Mouse (Mus musculus) intestine, embryonic 15.5 days (tissue): ENCODE data around the gene Rasgef1b. TPM values are rescaled to one million over a fixed set of nuclear protein-coding genes. Genes with fewer than 3 reads are reported as not detected.

Source experiments
- ATAC-seq: fragments of 200-750 bp; cut with Nextera tagmentation; 2 replicates; pipeline ENCODE4 v1.8.0; 2017; ENCODE audit warnings: moderate TSS enrichment, moderate library complexity
- H3K27ac ChIP-seq: fragments of 300-500 bp; sonication (generic); 2 replicates; pipeline ENCODE4 v1.5.1; 2015; ENCODE audit warnings: mild to moderate bottlenecking, inconsistent platforms
- H3K27me3 ChIP-seq: fragments of 300-500 bp; sonication (generic); replicated peaks from 2 replicates; pipeline ENCODE4 v1.6.1; 2015; ENCODE audit warnings: inconsistent platforms
- H3K36me3 ChIP-seq: fragments of 300-500 bp; sonication (generic); 2 replicates; pipeline ENCODE4 v1.6.1; 2015; ENCODE audit warnings: inconsistent platforms
- H3K4me1 ChIP-seq: fragments of 300-500 bp; sonication (generic); replicated peaks from 2 replicates; pipeline ENCODE4 v1.6.1; 2015; ENCODE audit warnings: inconsistent platforms
- H3K4me2 ChIP-seq: fragments of 300-500 bp; sonication (generic); replicated peaks from 2 replicates; pipeline ENCODE4 v1.6.1; 2015; ENCODE audit warnings: mild to moderate bottlenecking, inconsistent platforms
- H3K4me3 ChIP-seq: fragments of 300-500 bp; sonication (generic); replicated peaks from 2 replicates; pipeline ENCODE4 v1.5.1; 2015; ENCODE audit warnings: inconsistent platforms
- H3K9ac ChIP-seq: fragments of 300-500 bp; sonication (generic); 2 replicates; pipeline ENCODE4 v1.6.1; 2015; ENCODE audit warnings: inconsistent platforms
- H3K9me3 ChIP-seq: fragments of 300-500 bp; sonication (generic); 2 replicates; pipeline ENCODE4 v1.6.1; 2016; ENCODE audit warnings: inconsistent platforms
- WGBS: fragments of 180-500 bp; shearing (Covaris S2); methylation state at CpG from one replicate; pipeline ENCODE4 v1.1.7; 2015; 5-methylcytosine and 5-hydroxymethylcytosine counted together
- polyA plus RNA-seq: library from polyadenylated mRNA; unstranded; fragments of >200 nt; fragmentation: Nextera tagmentation; extraction: Ambion mirVana; gene quantifications from 2 replicates; pipeline ENCODE4 v1.2.1, GENCODE M21; 2015

Rasgef1b gene
- polyA plus RNA-seq, 1 experiment from 2014 or later = 8.9 TPM

DNA sequence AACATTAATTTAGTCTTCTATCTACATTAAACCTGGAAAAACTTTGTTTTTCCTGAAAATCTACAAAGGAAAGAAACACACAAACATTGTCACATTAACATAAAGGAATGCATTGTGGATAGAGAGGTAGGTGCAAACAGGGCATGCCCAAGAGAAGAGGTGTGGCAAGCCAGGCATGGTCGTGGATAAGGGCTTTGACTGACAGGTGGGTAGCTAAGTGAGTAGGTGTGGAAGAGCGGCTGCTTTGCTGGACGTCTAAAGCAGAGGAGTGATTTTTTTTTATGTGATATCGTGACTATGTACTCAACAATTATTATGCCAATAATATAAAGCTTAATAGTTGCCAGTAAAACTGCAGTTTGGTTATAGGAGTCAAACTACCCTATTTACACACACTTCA is 408.1 kb downstream of the Rasgef1b start:
- Histone ChIP-seq H3K27me3 (no peaks in the 10 kb centered on the region), H3K9me3 (no peaks in the 10 kb centered on the region), H3K4me3 (no peak overlapping the region), H3K4me1 (no peaks in the 10 kb centered on the region), H3K27ac (no peak overlapping the region), H3K36me3 (no peaks in the 10 kb centered on the region), H3K9ac (no peak overlapping the region), H3K4me2 (no peak overlapping the region)
- ATAC-seq = no peak
- 70% methylated on average over 4 of the region's 4 CpGs for WGBS

DNA sequence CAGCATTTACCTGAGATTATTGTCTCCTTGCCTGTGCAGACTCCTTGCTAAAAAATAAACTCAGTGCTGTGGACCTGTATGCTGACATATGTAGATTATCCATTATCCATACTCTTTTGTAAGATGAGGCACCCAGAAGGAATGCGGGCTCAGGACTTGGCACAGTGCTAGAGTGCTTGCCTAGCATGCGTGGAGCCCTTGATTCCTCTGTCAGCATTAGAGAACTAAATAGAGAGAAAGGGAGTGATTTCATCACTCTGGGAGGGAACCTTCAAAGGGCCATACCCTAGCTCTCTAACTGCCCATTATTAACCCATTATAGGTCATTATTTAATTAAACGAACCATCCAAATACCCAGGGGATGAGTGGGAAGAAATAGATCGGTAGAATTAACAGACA is 430.9 kb downstream of the Rasgef1b start:
- H3K4me3 ChIP-seq = no peak overlapping the region
- no peaks in the 10 kb centered on the region for H3K4me1 ChIP-seq
- H3K27ac ChIP-seq = no peak overlapping the region
- H3K4me2 ChIP-seq = no peak overlapping the region
- ATAC-seq = no peak
- no peaks in the 10 kb centered on the region for H3K9me3 ChIP-seq
- no peaks in the 10 kb centered on the region for H3K36me3 ChIP-seq
- H3K27me3 ChIP-seq = no peaks in the 10 kb centered on the region
- 75% methylated on average over 4 of the region's 4 CpGs for WGBS
- no peak overlapping the region for H3K9ac ChIP-seq

DNA sequence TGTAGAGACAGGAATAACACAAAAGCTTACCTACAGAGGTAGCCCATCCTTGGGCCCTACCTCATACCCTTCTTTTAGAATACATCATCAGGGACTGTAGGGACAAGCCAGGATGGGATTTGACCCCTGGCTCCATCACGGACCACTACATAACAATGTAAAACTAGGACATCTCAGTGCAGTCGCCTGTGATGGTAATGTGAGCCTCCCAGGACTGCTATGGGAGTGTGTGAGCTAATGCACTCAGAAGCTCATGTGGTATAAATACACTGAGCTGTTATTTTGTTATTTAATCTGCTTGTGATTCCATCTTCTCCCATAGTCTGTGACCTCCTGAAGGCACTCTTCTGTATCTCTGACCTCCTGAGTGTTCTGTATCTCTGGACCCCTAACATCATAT is 432.5 kb downstream of the Rasgef1b start:
- Histone ChIP-seq H3K9ac (no peak overlapping the region), H3K4me1 (no peaks in the 10 kb centered on the region), H3K36me3 (no peaks in the 10 kb centered on the region), H3K4me3 (no peak overlapping the region), H3K27me3 (no peaks in the 10 kb centered on the region), H3K27ac (no peak overlapping the region), H3K4me2 (no peak overlapping the region), H3K9me3 (no peaks in the 10 kb centered on the region)
- ATAC-seq = no peak
- 81% methylated on average over 2 of the region's 2 CpGs for WGBS

DNA sequence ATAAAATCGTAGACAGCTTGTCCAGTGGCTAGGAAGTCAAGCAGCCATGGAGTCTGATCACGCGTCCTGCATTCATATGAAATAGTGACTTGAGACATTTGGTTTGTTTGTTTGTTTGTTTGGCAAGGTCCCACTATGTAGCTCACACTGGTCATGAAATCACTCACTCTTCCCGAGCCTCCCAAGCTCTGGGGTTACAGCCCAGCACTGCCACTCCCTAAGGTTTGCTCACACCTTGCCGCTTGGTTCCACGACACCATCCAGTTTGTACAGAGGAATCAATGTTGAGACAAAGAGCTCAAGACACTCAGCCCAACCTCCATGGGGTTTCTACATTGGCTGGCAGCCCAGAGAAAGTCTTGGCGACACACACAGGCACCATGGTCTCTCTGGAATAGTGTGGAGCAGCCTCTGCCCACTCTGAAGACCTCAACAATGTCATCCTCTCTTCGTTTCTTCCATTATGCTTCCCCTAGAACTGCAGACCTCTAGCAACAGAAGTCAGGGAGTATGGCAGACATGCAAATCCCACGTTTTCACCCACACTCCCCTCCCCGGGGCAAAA is 436.5 kb downstream of the Rasgef1b start:
- no peaks in the 10 kb centered on the region for H3K9me3 ChIP-seq
- no peak overlapping the region for H3K27ac ChIP-seq
- 59% methylated on average over 10 of the region's 10 CpGs for WGBS
- H3K4me1 ChIP-seq = no peaks in the 10 kb centered on the region
- no peak overlapping the region for H3K4me3 ChIP-seq
- no peak overlapping the region for H3K4me2 ChIP-seq
- no peaks in the 10 kb centered on the region for H3K36me3 ChIP-seq
- ATAC-seq = peak; percentile 69
- no peak overlapping the region for H3K9ac ChIP-seq
- H3K27me3 ChIP-seq = no peaks in the 10 kb centered on the region

DNA sequence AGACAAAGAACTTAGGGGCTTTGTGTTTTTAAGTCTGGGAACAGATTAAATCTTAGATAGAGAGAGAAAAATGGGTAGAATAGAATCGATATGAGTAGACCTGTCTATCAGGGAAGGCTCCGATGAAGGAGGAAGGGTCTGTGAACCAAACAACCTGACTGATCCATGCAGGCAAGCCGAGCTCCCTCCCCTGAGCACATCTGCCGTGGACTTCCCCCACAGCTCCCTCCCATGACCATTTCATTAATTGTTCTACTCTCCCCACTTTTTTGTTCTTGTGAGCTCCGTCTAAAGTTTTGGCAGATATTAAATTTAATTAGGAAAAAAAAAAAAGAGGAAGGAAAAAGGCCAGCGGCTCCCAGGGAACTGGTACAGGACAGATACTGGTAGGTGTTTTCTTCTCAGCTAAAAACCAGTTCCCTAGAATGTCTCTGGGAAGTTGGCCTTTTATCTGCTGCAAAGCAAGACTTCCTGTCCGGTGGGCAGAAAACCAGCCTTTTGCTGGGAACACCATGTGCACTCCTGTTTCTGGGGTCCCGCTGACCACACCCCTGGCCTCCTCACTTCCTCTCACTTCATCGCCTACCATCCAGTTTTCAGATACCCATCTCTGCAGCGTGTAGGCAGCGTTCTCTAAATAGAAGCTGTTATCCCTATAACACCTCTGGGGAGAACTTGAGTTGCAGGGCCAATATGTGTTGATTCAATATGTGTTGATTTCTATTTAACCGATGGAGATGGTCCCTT is 437.6 kb downstream of the Rasgef1b start:
- Histone ChIP-seq H3K36me3 (no peaks in the 10 kb centered on the region), H3K27me3 (no peaks in the 10 kb centered on the region), H3K4me1 (no peaks in the 10 kb centered on the region), H3K27ac (no peak overlapping the region), H3K9me3 (no peaks in the 10 kb centered on the region), H3K9ac (no peak overlapping the region), H3K4me3 (no peak overlapping the region), H3K4me2 (no peak overlapping the region)
- WGBS = 68% methylated on average over 12 of the region's 12 CpGs
- ATAC-seq = no peak

DNA sequence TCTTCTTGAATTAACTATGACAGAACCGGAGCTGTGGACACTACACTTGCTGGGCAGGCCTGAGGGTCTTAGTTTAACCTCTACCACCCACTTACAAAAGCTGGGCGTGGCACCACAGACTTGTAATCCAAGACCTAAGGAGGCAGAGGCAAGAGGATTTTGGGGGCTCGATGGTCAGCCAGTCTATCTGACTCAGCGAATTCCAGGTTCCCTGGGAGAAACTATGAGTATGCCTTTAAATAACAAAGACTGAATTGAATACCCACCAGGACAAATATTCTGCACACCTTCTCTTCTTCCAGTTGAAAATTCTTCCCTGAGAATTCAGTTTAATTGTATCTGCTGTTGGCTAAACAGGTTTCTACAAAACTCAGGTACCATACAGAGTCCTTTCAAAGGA is 440.6 kb downstream of the Rasgef1b start:
- WGBS = 88% methylated on average over 4 of the region's 4 CpGs

DNA sequence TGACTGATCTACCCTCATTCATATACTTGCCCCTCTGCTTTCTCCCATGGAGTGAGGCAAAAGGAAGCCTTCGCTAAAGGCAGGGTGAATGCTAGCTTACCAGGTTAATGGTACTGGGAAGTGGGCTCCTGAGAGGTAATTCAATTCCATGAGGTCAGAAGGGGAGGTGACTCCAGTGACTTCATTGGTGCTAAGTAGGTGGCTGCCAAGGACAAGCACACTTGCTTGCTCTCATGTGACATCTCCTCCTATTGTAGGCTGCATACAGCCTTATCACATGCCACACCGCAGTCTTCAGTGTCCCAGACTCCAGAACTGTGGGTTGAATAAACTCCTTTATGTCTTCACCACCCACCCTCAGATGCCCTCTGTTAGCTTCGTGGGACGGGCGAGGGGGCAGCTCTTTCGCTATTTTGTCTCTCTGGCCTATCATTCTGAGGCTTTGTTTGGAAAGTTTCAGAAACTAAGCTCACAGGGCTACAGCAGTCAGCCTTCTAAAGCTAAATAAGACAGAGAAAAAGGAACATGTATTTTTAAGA is 441.1 kb downstream of the Rasgef1b start:
- Histone ChIP-seq H3K4me3 (no peak overlapping the region), H3K4me1 (no peaks in the 10 kb centered on the region), H3K27ac (no peak overlapping the region), H3K9ac (no peak overlapping the region), H3K9me3 (no peaks in the 10 kb centered on the region), H3K4me2 (no peak overlapping the region), H3K27me3 (no peaks in the 10 kb centered on the region), H3K36me3 (no peaks in the 10 kb centered on the region)
- 84% methylated on average over 6 of the region's 6 CpGs for WGBS
- no peak for ATAC-seq

More for the DNA sequence above, 440.6 kb downstream of the Rasgef1b start:
- H3K4me2 ChIP-seq = no peak overlapping the region
- no peak overlapping the region for H3K9ac ChIP-seq
- H3K27ac ChIP-seq = no peak overlapping the region
- H3K4me3 ChIP-seq = no peak overlapping the region
- no peaks in the 10 kb centered on the region for H3K27me3 ChIP-seq
- no peak for ATAC-seq
- no peaks in the 10 kb centered on the region for H3K36me3 ChIP-seq
- no peaks in the 10 kb centered on the region for H3K9me3 ChIP-seq
- H3K4me1 ChIP-seq = no peaks in the 10 kb centered on the region

DNA sequence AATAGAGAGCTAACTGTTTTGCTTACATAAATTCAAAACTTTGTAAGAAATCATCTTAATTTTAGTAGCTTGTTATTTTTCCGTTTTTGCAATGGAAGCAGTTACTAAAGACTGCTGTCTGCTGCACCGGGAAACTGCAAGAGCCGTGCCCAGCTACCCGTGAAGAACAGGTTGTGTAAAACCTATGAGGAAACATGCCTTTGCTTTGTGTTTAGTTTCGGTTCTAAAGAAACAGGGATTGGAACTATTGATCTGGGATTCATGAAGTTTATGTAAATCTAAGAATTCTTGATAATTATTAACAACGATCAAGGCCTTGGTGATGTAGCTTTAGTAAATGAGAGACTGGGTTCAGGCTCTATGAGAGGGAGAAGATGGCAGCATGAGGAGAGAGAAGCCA is 442.3 kb downstream of the Rasgef1b start:
- 73% methylated on average over 6 of the region's 6 CpGs for WGBS
- Histone ChIP-seq H3K4me3 (no peak overlapping the region), H3K36me3 (no peaks in the 10 kb centered on the region), H3K4me2 (no peak overlapping the region), H3K9ac (no peak overlapping the region), H3K27ac (no peak overlapping the region), H3K27me3 (no peaks in the 10 kb centered on the region), H3K4me1 (no peaks in the 10 kb centered on the region), H3K9me3 (no peaks in the 10 kb centered on the region)
- ATAC-seq = no peak

DNA sequence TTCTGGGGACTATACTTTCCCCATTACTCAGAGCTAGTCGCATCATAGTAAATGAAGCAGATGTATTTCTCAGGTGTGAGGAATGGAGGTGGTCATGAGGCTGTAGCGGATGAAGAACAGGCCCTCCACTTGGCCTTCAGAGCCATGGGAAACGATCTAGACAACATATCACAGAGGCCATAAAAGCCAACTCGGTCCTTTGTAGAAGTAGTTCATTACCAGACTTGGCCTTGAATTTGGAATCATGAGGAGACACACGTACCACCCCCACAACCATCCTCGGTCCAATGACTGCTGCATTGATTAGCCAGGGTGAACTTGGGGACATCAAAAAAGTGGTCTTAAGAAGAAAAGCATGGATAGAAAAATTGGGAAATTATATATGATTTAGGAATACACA is 442.8 kb downstream of the Rasgef1b start:
- Histone ChIP-seq H3K4me2 (no peak overlapping the region), H3K27ac (no peak overlapping the region), H3K9me3 (no peaks in the 10 kb centered on the region), H3K27me3 (no peaks in the 10 kb centered on the region), H3K4me3 (no peak overlapping the region), H3K4me1 (no peaks in the 10 kb centered on the region), H3K36me3 (no peaks in the 10 kb centered on the region), H3K9ac (no peak overlapping the region)
- 66% methylated on average over 6 of the region's 6 CpGs for WGBS
- ATAC-seq = peak; percentile 62

DNA sequence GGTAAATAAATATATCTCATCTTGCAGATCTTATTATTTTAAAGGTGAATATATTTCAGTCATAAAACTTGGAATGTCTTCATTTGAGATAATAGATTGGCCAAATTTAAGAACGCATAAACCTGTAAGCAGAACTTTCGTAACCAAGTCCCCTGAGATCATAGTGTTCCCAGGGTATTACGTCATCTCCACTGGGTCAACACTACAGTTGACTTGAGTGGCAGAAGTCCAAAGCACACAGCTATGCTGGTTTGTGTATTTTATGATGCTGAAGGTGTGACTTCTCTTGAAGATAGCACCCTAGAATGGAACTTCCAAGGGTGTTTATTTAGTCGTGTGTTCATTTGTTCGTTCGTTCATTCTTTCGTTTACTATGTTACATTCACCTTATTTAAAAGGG is 444.5 kb downstream of the Rasgef1b start:
- no peak overlapping the region for H3K27ac ChIP-seq
- H3K4me1 ChIP-seq = 0 out of 2 replicates have a peak, but pooled peaks cover 2% of the 10 kb centered on the region
- peak; percentile 80 for ATAC-seq
- H3K27me3 ChIP-seq = no peaks in the 10 kb centered on the region
- no peak overlapping the region for H3K4me3 ChIP-seq
- no peaks in the 10 kb centered on the region for H3K36me3 ChIP-seq
- WGBS = 61% methylated on average over 7 of the region's 7 CpGs
- no peak overlapping the region for H3K9ac ChIP-seq
- no peaks in the 10 kb centered on the region for H3K9me3 ChIP-seq
- H3K4me2 ChIP-seq = no peak overlapping the region

DNA sequence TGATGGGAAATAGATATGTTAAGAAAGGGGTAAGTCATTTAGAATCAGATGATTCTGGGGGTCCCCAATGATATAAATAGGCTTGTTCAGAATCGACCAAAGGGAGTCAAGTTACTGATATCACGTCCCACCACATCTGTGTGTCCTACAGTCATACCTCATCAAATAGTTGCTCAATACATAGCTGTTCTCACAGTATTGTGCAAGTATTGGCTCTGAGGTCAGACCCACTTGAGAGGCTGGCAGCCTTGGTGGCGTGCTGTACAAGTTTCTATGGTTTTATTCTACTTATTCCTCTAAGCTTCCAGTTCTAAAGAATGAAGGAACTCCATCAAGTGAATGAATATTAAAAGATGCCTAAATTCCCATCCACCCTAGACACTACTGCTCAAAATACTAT is 445.2 kb downstream of the Rasgef1b start:
- Histone ChIP-seq H3K27me3 (no peaks in the 10 kb centered on the region), H3K27ac (no peak overlapping the region), H3K4me3 (no peak overlapping the region), H3K9ac (no peak overlapping the region), H3K4me1 (peaks cover 7% of the 10 kb centered on the region; the same call in 1 of the 2 replicates), H3K9me3 (no peaks in the 10 kb centered on the region), H3K4me2 (no peak overlapping the region), H3K36me3 (no peaks in the 10 kb centered on the region)
- no peak for ATAC-seq
- 79% methylated on average over 3 of the region's 3 CpGs for WGBS

DNA sequence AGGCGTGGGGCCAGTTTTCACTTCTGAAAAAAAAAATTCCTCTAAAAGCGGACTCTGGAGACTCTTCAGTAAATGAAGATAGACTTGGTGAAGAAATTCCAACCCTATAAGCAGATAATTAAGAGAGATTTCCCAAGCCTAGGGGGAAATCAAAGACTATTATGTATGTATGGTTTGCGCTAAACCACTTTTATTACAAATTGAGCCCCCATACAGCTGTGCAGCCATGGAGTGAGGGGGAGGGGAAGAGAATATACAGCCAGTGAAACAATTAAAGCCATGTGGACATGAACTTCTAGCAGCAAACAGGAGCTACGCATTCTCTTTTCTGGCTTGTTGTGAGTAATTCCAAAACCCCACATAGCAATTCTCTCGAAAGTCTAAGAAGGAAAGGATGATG is 448.3 kb downstream of the Rasgef1b start:
- H3K9ac ChIP-seq = no peak overlapping the region
- no peak for ATAC-seq
- WGBS = 86% methylated on average over 5 of the region's 5 CpGs
- H3K36me3 ChIP-seq = no peaks in the 10 kb centered on the region
- H3K4me1 ChIP-seq = peaks cover 7% of the 10 kb centered on the region; the same call in 1 of the 2 replicates
- H3K27ac ChIP-seq = no peak overlapping the region
- no peak overlapping the region for H3K4me3 ChIP-seq
- no peaks in the 10 kb centered on the region for H3K9me3 ChIP-seq
- H3K27me3 ChIP-seq = no peaks in the 10 kb centered on the region
- no peak overlapping the region for H3K4me2 ChIP-seq
